Comparison of ENCODE assay signal across 17 mouse cellular contexts in the genomic region with DNA sequence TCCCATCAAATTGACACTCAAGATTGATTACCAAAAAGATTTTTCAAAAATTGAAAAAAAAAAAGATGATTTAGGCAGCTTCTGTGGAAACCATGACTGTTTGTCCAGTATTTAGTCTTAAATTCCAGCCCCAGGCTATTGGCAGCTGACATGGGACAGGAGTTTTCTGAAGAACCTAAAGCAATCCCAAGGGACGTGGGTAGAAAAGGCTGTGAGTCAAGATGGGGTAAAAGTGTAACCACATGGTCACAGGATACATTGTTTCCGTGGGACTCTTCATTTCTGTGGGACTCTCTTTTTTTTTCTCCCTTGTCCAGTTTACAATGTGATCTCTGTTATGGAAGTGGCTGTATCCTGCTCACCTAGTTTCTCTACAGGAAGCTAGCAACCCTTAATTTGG.
"Had no signal": no experiment of that assay in that cellular context is flagged by ENCODE, and none has a peak within 500 bp of the region (broad histone marks: within the 10 kb centered on the region; RNA-seq: fewer than 3 reads in every experiment).

No protein-coding gene starts in this region.

- H3K9me3 ChIP-seq: limb, embryonic 12.5 days; limb, embryonic 15.5 days; midbrain, embryonic 12.5 days; midbrain, embryonic 15.5 days; neural tube, embryonic 13.5 days had no signal

- H3K4me3 ChIP-seq: limb, embryonic 12.5 days; limb, embryonic 15.5 days; midbrain, embryonic 12.5 days; midbrain, embryonic 15.5 days; neural tube, embryonic 13.5 days had no signal

- H3K27ac ChIP-seq: limb, embryonic 12.5 days; limb, embryonic 15.5 days; liver, embryonic 14.5 days; macrophage; midbrain, embryonic 12.5 days; midbrain, embryonic 15.5 days; neural tube, embryonic 13.5 days had no signal

- H3K4me1 ChIP-seq: limb, embryonic 12.5 days; limb, embryonic 15.5 days; midbrain, embryonic 12.5 days; midbrain, embryonic 15.5 days; neural tube, embryonic 13.5 days had no signal

- DNase-seq: kidney, adult 9 months; kidney, postnatal 14 days; kidney, postnatal 4 days; left cerebral cortex, postnatal 4 days; liver, postnatal 0 days; lung, embryonic 14.5 days; retina, postnatal 1 day; thymus, adult 2 months; thymus, postnatal 14 days had no signal

- H3K36me3 ChIP-seq: limb, embryonic 12.5 days; limb, embryonic 15.5 days; midbrain, embryonic 12.5 days; midbrain, embryonic 15.5 days; neural tube, embryonic 13.5 days had no signal

- H3K4me2 ChIP-seq: limb, embryonic 12.5 days; limb, embryonic 15.5 days; liver, embryonic 11.5 days; lung, embryonic 14.5 days; midbrain, embryonic 12.5 days; midbrain, embryonic 15.5 days; neural tube, embryonic 13.5 days had no signal

- H3K27me3 ChIP-seq: limb, embryonic 12.5 days; limb, embryonic 15.5 days; midbrain, embryonic 12.5 days; midbrain, embryonic 15.5 days; neural tube, embryonic 13.5 days had no signal

- H3K9ac ChIP-seq: limb, embryonic 12.5 days; limb, embryonic 15.5 days; liver, embryonic 14.5 days; liver, postnatal 0 days; lung, embryonic 14.5 days; midbrain, embryonic 12.5 days; midbrain, embryonic 15.5 days; neural tube, embryonic 13.5 days had no signal
